Mouse (Mus musculus): ENCODE measurements at regions not wholly inside any gene's neighbourhood (a gene's known extent, or its start where the extent isn't known, plus 50 kb on each side); places are given as distances from the start of the nearest gene placed in this dataset.

DNA sequence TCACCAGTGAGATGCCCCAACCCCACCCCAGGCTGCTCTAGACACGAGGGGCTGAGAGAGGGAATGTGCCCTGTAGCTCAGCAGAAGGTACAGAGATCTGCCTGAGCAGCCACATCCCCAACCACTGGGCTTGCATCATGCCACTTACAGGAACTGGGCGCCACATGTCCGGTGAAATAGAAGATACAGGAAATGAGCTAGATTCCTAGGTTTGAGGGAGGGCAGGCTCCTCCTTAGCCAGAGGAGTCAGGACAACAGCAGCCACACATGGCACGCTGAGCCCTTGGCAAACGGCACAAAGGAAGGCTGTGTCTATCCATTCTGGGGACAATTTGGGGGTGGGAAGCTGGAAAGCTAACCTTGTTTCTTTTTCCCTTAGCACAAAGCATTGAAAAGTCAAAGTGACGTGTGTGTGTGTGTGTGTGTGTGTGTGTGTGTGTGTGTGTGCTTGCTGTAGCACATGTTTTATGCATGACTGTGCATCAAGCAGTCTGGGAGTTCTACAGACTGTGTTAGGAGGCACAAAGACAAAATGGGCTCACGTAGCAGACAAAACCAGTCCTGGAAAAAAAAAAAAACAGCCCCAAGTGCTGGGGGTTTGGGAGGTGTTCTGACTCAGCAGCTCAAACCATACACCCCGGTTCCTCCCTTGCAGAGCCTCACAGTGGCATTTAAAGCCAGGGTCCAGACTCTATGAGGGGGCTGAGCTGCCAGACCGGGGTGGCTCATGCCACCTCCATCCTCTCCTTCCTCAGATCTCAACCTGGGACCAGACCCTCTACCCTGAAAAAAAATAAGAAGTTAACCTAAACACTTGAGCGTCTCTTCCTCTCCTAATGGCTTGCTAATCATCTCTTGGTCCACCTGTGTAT lies 343.7 kb upstream of the Smim15 start:
- DNase-seq (ENCODE audit: low read depth, low spot score), result peak; percentile 31

DNA sequence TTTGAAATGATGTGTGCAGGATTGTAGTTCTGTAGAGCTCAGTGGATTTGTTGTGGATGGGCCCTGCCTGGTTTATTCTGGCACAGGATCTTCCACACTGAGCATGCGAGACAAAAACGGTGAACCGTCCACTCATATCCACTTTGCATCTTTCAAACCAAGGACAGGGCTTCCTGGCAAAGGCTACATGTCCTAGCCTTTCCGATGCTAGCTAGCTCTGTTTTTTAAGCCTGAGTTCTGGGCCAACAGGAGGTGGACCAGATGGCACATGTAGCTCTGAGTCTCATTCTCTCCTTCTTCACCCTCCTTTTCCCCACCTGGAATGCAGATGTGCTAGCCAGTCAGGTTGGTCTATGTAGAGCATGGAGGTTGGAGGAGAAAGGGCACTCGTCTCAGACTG lies 345.0 kb upstream of the Smim15 start:
- DNase-seq (ENCODE audit: low read depth, low spot score), result no peak

DNA sequence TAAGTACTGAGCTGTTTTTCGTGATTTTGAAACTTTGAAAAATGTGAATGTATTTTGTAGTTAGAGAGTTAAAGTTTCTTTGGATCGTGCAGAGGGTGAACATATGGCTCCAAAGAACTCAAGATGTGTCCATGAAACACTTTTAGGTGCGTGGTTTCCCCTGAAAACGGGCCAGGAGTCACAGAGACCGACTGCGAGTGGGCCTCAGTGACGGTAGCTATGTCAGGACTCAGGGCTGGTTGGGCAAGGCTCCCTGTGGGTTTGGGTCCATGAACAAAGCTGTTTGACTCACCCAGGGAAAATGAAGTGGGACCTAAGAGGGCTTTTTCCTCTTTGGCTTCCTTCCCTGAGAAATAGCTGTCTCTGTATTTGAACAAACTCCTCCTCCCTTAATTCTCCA lies 345.9 kb upstream of the Smim15 start:
- DNase-seq (ENCODE audit: low read depth, low spot score), result peak; percentile 75

DNA sequence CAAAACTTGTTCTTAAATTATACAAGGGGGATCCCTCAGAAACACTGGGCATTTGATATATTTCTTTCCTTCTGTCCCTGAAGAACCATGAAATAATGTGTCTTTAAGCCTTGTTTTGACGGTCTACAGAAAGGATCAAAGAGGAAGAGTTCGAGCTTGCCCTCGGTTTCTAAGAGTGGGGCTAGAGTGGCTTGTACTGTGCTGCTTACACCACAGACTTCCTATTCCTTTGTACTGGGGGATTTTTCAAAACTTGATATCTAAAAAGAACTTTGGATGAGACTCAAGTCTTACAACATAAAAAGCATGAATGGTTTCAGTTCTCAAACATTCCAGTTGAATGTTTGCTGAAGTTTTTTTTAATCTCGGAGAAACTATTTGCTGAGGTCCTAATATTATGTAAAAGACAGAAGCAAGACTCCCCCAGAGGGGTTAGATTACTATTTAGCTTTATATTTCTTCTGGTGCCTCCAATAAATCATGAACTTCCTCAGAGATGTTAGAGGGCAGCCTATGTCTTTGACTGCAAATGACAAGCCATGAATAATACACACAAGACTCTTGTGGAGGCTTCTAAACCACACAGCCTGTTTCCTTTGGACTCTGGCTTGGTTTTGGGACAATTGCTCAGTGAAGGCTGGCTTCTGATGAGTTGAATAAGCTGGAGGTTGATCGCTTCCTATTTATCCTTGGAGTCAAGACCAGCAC lies 352.0 kb upstream of the Smim15 start:
- DNase-seq (ENCODE audit: low read depth, low spot score), result no peak

DNA sequence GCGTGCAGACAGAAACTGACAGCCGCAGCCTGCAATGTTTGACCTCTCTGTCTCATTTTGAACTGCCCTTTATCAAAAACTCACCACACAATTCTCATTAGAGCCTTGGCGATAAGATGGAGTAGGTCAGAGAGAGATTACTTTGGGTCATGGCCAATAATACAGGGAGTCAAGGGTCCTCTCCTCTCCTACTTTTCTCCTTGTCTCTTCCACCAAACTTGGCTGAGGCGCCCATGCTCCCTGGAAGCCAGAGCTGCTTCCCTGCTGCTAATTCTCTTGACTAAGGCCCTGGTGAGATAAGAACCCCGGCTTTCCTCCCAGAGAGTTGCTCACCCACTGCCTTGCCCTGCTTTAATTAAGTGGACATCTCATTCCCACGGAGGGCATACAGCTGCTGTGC lies 355.3 kb upstream of the Smim15 start:
- DNase-seq (ENCODE audit: low read depth, low spot score), result no peak

DNA sequence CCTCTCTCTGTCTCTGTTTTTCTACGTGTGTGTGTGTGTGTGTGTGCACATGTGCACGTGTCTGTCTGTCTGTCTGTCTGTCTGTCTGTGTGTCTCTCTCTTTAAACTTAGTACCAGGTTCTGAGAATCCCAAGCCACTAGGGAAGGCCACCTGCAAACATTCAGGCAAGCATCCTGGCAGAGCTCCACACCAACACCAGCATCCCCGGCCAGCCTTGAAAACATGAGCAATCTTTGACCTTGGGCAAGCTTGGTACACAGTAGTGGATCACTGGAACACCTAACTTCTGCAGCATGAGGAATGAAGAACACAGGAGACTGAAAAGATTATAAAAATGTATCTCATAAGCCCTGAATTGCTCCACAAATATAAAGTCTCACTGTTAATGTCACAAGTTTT lies 359.0 kb upstream of the Smim15 start:
- no peak for DNase-seq (ENCODE audit: low read depth, low spot score)

DNA sequence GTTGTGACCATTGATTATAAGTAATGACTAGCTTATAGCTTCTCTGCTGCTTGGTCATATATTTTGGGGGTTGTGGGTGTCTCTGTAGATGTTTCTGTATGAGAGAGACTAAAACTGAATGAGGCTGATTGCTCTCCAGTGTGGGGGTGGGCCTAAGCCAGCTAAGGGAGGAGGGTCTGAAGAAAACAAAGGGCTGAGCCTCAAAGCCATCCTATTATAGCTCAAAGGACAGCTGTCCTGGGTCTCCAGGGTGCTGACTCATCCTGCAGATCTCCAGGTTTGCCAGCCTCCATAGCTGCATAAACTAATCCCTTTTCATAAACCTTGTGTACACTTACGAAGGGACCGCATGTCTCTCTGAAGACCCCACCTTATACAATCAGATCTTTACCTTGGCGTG lies 360.3 kb upstream of the Smim15 start:
- DNase-seq (ENCODE audit: low read depth, low spot score), result no peak

DNA sequence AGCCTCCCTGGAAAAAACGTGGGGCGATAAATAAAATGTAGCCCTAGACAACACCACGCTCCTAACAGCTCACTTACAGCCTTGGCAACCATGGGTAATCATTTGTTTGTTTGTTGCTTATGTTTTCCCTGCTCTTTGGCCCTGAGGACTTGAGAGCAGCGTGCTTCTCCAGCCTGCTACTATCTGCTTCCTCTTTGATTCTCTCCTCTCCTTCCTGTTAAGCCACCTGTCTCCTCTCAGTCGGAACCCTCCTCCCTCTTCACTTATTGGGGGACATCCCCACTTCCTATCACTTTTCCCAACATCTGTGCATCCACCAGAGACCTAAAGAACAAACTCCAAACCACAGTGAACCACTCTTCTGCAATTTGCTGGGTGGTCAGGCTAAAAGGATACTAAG lies 362.5 kb upstream of the Smim15 start:
- DNase-seq (ENCODE audit: low read depth, low spot score), result no peak

DNA sequence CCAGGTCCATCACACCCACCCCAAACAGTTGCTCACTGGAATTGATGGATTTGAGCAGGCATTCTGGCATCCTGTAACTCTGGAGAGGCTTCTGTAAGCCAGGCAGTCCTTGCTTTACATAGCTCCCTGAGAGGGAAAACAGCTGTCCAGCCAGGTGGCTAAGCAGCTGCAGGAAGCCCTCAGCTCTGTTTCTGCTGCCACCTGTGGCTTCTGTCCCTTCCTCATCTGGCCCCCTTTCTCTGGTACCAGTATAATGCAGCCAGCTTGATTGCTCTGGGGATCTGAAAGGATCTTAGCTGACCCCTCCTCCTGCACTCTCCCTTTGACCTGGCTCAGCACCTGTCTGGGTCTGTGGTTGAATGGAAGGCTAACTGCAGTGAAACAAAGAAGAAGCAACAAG lies 365.4 kb upstream of the Smim15 start:
- no peak for DNase-seq (ENCODE audit: low read depth, low spot score)

DNA sequence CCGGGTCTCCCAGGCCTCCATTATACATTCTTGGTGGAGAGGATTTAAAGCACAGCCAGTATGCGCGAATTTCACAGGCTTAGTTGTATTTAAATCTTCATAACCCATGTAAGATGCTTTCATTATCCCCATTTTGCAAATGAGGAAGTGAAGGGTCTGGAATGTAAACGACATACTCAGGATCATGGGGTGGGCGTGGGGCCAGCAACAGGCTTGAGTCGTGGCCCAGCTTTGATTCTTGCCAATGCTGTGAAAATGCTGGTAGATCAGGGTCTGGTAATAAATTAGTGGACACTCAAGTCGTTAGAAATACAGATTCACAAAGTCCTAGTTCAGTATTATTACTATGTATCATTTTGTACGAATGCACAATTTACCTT lies 367.2 kb upstream of the Smim15 start:
- no peak for DNase-seq (ENCODE audit: low read depth, low spot score)

DNA sequence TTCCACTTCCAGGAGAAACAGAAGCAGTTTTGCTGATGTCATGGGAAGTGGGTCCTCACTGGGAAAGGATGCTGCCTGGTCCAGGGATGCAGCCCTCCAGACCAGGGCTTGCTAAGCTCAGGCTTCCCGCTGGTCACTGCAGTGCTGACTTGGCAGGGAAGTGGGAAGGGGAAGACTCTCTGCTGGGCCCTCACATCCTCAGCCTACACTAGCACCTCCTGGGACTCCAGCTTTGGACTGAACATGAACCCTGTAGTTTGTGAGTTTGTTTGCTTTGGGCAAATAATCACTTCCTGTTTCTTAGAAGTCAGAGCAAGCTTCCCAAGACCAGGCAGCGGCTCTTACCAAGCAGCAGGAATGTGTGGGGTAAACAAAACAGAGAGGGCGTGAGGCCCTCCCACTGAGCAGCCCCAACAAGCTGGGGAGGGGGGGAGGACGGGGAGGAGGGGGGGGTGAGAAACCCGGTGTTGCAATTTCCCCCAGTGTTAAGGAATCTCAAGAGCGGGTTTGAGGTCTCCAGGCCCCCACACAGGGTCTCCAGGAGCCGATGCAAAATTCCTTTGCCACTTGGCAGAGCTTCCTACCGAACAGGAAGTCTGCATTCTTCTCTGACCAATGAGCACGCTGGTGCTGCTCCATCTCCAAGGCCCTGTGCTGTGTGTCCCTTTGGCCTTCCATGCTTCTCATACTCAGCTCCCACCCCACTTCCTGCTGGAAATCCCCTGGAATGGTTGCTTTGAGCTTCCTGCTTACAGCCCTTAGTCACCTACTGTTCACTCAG lies 367.7 kb upstream of the Smim15 start:
- DNase-seq (ENCODE audit: low read depth, low spot score), result no peak

DNA sequence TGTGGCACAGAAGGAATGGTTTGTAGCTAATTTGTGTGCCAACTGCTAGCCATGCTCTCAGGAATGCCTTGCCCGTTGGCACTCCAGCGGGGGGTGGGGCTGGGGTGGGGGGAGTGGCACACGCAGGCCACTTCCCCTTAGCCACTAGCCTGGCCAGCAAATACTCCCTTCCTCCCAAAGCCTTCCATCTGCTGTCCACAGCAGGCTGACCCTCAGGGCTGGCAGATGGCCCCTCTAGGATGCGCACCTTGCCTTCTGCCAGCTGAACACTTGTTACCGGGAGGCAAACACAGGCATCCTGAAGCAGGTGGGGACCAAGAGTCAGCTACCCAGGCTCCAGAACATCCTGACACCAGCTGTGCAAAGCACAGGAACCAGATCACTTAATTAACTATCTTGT lies 372.1 kb upstream of the Smim15 start:
- DNase-seq (ENCODE audit: low read depth, low spot score), result no peak

DNA sequence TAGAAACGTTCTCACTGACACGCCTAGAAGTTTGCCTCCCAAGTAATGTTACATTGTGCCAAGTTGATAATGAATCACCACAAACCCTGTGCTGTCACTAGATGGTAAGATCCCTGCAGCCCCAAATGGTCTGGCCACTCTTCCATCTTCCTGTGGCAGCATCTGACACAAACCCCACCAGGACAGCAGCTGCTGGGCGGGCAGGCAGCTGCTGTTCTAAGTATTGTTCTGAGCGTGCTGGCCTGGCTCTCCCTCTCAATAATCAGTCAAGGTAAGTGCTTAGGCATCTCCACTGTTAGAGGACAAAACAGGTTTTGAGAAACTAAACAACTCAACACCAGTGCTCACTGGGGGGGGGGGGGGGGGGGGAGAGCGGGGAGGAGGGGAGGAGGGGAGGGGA lies 375.7 kb upstream of the Smim15 start:
- DNase-seq (ENCODE audit: low read depth, low spot score), result no peak

DNA sequence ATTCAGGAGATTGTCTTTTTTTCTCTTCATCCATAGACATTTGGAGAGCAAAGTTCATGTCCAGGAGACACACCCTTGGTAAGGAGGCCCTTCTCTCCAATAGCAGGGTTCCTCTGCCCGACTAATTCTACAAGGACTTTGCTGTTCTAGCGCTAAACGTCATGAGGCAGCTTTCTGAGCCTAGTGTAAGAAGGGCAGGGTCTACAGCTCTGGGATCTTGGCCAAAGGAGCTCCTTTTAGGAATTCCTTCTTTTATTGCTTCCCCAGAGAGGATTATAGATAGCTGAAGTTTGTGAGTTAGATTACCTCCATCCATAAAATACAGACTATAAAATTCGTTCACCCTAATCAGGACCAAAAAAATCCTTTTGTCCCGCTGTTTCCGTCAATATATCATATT lies 378.5 kb upstream of the Smim15 start:
- DNase-seq (ENCODE audit: low read depth, low spot score), result no peak

DNA sequence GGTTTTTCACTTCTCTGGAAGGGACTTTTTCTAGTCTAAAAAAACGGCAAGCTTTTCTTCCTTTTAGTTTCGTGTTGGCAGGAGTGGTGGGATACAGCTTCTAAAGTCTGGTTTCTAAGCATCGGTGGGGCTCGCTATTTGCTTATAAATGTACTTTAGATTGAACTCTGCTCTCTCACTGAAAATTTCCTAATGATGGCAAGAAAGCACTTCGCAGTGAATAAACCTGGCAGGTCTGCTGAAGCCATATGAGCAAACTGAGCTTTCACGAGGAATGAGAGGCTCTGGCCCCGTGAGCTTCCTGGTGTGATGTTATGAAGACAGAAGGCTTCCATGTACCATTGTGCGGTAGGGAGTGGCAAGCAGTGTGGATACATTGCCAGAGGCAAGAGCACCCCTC lies 380.0 kb upstream of the Smim15 start:
- no peak for DNase-seq (ENCODE audit: low read depth, low spot score)

DNA sequence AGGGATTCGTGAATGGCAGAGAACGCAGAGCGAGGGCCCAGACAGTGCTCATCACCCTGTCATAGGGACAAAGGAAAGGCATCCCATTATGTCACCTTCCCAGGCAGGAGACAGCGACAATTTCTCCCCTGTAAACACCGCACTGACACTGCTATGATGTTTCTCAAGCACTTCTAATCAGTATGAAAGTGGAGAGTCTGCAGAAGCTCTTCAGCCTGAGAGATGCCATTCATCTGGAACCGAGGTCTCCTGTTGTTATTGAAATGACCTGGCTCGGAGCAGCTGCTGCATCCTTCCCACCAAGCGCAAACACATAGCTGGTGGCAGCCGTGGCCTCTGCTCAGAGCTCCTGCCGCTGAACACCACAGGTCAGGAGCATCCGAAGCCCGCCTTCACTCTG lies 380.5 kb upstream of the Smim15 start:
- DNase-seq (ENCODE audit: low read depth, low spot score), result no peak

DNA sequence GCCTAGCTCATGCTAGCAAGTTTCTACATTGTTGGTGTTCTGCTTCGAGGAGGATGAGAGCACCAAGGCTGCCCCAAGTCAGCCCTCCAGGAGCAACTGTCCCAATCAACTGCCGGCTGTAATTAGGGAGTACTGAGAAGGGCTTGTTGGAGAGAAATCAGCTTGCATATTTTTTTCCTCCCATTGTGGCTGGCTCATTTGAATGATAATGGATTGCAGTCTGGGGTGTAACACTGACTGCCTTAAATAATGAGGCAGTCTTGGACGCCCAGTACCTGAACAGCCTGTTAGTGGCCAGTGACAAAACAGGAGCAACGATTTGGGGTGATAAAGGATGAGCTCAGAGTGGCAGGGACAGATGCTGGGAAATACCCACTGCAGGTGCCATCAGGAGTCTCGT lies 382.8 kb upstream of the Smim15 start:
- no peak for DNase-seq (ENCODE audit: low read depth, low spot score)

DNA sequence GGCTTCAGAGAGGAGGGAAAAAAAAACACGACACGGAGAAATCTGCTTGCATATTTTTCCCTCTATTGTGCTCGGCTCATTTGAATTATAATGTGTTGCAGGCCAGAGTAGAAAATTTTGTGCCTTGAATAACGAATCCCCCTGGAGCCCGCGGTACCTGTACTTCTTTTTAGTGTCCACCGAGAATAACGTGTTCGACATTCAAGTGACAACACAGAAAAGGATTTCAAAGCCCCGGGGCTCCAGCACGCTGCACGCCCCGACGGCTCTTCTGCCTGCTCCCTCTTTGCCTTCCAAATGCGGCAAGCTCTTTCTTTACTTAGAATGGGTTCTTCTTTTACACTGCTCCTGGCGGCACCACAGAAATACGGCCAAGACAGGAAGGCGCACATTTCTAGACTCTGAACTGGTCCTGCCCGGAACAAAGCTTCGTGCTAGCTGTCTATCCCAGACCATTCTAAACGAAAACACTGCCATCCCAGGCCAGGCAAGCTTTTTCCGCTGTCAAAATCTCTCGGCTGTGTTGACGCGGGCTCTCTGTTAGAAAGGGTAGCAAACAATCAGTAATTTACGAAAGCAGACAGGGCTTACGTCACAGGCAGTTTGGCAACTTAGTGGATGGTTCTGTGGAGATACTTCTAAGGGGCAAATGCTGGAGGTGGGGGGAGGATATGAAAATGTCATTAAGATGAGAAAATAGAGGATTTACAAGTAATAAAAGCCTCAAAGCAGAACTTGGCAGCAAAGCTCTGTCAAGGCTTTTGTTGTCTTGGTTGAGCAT lies 398.2 kb upstream of the Smim15 start:
- peak; percentile 18 for DNase-seq (ENCODE audit: low read depth, low spot score)

DNA sequence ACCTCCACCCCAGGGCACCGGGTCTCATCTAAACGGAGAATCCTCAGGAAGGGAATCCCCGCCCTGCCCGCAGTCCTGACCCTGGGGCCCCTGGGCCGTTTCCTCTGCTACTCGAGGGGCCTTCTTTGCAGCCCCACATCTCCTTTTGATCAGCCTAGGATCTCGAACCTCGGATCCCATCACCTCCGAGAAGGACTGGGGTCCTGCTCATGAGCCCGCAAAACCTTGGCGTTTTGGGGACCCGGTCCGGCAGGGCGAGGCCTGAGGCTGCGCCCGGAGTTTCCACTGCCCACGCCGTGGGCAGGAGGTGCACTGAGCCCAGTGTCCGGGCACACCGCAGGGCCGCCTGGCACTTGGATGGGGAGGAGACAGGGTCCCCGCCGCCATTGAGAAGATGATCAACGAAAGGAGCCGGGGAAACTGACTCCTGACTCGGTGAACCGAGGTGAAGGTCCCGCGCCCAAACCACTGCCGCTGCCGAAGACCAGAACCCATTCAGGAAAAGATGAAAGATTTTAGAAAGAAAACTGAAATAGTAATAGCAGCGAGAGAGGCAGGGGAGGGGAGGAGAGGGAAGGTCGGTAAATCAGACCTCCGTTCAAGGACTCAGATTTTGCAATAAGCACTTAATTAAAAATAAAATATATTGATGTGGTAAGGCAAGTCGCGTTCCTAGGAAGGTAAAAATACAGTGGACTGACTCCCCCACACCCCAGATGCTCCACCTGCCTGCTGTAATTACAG lies 399.0 kb upstream of the Smim15 start:
- no peak for DNase-seq (ENCODE audit: low read depth, low spot score)

DNA sequence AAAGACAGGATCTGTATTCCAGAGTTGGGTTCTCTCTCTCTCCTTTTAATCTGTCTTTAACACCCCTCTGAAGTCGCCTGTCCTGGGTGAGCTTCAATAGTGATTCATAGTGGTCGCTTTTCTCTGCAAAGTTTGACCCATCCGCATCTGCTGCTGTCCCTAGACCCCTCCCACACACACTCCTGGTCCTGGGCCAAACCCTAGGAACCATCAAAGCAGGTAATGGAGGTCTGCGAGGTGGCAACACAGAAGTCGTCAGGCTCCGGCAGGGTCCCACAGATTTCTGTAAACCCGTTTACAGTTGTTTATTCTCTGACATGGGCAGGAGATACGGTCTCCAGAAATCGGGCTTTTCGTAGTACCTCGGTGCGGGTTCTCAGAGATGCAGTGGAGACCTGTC lies 399.5 kb upstream of the Smim15 start:
- no peak for DNase-seq (ENCODE audit: low read depth, low spot score)
